Mouse (Mus musculus) CD8-positive naive resting alpha-beta T cell, adult 2 months (primary cell): Measurements from ENCODE around the gene Sec14l5.
A peak's percentile ranks its signal among the peaks of the same experiment; 100 is the strongest.

ENCODE experiments used
- DNase-seq, 2 experiments: peaks; one replicate each; pipeline ENCODE4 v3.0.0; 2022; ENCODE audit warnings: low read depth in 2 of 2, low spot score in 2 of 2

Sec14l5 gene

DNA sequence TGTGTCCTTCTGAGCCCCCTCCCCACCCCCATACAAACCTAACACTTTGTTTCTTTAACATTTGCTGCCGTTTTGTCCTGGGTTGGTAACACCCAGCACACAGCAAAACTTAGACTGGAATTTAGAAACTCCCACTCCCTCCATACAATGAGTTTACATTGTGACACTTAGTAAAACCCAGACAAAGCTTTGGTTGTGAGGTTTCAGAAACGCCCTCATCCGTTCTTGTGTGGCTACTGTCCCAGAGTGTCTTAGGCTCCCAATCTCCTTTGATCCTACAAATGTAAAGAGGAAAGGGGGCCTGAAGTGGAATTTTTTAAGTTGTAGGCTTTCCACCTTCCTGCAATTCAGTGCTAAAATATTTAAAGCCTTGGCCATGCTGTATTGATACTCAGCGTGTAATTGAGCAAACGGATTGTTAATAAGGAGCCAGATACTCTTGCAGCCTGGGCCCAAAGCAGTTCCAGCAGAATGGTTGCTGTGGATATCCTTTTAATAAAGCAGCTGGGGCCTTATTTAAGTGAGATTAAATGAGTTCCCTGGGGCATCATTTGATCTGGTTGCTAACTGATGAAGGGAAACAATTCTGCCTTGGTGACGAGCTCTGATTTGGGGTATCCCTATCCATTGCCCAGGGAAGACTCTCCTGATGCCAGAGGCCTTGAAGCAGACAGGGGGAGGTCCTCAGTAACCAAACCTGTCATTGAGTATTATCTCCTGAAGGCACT is 6.6 kb downstream of the Sec14l5 start:
- DNase-seq = no peak

DNA sequence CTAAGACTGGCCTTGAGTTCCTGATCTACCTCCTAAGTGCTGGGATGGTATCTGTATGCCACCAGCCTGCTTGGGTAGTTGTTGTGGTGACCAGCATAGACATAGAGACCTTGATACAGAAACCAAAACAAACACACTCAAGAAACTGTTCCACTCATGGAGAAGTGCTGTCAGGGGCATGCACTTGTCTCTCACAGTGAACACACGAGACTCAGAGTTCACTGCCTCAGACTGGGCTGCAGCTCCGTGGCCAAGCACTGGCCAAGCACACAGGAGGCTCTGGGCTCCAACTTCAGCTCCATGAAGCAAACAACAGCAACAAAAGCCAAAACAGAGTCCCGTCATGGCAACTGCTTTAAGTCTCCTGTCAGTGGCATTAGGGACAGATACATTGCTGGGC is 8.1 kb downstream of the Sec14l5 start:
- DNase-seq = no peak

DNA sequence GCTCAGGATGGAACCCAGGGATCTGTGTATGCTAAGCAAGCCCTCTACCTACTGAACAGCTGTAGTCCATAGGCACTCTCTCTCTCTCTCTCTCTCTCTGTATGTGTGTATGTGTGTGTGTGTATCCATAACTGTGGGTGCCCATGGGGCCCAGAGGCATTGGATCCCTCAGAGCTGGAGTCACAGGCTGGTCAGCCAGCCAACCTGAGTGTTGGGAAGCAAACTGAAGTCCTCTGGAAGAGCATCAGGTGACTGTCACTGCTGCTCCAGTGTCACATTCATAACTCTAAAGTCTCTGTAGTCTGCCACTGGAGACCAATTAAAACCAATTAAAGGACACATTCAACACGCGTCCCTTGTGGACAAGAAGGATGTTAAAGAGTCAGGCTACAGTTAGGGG is 9.6 kb downstream of the Sec14l5 start:
- DNase-seq = no peak

DNA sequence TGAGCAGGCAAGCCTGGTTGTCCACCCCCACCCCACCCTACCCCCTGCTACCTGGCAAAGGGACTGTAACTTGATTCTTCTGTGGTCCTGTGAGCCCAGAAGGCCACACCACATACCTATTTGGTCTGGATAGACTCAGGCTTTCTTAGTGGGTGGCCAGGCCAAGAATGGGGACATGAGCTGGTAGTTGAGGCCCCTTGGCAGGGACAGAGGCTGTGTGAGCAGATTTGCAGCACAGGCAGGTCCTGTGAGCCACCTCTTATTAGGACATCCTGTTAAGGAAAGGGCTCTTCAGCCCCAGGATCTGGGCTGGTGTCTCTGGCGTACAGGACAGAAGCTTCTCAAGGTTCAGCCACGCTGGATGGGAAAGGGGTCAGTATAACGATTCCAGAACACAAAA is 10.2 kb downstream of the Sec14l5 start:
- DNase-seq = no peak

DNA sequence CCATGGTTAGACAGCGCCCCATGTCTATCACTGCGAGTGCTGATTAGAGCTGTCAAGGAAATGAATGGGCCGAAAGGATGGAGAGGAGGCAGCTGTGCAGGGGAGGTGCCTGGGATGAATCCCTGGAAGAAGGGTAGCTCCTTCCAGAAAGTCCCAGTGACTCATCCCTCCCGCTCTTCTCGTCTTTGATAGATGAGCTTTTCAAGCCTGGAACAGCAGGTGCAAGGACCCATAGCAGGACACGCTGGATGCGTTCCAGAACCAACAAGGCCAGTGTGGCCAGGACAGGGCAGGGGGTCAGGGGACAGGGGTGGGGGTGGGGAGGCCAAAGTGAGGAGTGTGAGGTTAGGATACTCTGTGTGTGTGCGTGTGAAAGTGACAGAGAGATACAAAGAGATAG is 12.3 kb downstream of the Sec14l5 start:
- no peak for DNase-seq

DNA sequence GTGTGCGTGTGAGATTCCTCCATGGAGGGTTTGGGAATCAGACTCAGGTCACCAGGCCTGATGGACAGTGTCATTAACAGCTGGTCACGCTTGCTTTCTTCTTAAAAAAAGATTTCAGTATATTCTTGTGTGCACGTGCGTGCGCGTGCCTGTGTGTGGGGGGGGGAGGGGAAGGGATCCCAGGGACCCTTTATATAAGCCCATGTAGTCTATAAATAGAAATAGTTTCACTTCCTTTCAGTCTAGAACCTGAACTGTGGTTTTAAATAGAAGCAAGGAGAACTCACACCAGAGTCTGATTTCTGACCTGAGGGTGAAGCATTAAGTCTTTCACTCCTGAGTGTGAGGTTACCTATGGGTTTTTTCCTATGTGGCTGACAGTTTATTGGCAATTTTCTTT is 17.4 kb downstream of the Sec14l5 start:
- DNase-seq = no peak

DNA sequence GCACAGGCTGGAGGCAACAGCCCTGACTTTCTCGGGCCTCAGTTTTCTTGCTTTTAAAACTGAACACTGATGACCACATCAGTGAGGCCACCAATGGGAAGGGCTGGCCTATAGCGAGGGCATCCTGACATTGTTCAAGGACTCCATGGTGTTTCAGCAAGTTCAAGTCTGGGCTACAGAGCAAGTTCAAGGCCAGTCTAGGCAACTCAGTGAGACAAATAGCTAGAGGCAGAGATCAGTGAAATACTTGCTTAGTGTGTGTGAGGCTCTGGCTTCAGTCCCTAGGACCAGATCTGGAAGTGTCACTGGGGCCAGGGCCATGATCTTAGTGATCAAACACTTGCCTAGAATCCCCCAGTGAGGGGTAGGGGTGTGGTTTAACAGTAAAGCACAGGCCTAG is 21.1 kb downstream of the Sec14l5 start:
- no peak for DNase-seq

DNA sequence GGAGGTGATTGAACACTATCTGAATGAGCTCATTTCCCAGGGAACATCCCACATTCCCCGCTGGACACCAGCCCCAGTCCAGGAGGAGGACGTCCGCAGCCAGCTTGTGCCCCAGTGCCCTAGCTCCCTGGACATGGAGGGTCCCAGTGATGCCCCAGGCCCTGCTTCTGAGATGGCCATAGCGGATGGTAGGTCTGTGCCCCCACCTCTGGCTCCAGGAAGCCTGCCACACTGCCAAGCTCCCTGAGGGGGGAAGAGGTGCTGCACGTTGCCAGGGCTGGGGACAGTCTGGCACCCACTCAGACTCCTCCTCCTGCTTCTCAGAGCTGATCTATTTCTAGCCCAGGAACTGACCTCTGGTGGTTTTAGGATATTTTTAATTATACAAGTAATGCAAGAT is 21.9 kb downstream of the Sec14l5 start:
- no peak for DNase-seq

DNA sequence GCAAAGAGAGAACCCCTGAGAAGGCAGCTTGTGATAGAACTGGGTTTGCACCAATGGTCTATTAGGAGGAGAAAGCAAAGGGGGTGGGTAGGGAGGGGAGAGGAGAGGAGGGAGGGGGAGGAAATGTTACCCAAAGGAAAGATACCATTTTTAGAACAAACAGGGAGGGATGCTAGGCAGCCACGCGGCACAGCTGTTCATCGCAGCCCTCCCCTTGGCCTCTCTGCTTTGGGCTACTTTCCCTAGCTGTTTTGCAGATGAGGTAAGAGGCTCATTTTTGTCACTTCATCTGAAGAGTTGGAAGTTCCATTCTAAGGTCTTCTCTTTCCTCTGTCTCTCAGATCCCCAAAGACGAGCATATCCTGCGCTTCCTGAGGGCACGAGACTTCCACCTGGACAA is 25.7 kb downstream of the Sec14l5 start:
- no peak for DNase-seq

DNA sequence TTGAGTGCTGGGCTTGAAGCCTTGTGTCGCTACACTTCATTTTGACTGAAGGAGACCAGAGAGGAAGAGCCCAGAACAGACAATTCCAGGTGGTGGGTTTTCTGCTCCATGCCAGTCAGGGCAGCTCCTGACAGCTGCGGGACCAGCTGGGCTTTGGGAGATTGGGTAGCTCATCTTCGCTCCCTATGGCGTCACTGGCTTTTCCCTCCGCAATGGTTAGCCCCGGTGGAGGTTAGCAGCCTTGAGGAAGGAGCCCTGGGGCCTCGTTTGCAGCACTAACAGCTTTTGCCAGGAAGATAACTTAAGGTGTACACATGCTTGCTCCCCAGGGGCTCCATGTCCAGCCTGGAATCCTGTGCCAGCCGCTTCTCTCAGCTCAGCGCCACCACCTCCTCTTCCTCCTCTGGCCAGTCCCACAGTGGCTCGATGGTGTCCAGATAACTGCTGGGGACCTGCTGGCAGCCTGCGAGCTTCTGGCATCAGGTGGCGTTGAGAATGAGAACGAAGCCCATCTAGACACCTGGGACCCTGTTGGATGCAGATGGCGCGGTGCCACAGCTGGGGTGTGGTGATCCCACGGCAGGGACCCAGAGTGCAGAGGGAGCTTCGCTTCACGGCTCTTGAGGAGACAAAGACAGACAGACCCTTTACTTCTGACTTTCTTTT is 36.5 kb downstream of the Sec14l5 start:
- DNase-seq = no peak

DNA sequence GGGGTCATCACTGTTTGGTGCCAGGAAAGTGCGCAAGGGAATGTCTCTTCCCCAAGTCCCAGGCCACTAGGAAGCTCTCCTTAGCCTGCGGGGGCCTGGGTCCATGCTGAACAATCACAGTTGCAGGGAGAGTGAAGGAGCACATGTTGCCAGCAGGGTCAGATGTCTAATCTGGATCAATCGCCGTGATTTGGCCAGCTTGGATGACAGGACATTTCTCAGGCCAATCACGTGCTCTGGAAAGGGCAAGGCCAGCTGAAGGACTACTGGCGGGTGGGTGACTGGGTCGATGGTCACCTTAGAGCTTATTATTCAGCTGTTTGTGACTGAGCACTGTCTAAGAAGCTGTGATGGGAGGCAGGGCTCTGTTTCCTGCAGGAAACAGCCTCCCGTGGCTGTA is 37.2 kb downstream of the Sec14l5 start:
- no peak for DNase-seq

DNA sequence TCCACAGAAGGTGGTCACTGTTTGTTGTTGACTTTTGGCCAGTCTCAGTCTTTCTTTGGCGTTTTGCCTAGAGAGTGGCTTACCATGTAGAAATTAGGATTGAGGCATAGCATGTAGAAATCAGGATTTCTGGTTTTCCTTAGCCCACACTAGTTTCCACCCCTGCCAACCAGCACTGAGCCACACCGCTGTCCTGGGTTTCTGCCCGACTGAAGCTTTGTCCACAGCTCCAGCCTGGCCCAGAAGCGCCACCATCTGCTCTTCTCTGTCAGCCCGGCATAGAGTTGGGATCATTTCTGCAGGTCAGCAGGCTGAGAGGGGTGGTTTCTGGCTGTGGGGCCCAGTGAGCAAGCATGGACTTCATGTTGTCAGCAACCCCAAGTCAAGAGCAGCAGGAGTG is 38.0 kb downstream of the Sec14l5 start:
- no peak for DNase-seq

DNA sequence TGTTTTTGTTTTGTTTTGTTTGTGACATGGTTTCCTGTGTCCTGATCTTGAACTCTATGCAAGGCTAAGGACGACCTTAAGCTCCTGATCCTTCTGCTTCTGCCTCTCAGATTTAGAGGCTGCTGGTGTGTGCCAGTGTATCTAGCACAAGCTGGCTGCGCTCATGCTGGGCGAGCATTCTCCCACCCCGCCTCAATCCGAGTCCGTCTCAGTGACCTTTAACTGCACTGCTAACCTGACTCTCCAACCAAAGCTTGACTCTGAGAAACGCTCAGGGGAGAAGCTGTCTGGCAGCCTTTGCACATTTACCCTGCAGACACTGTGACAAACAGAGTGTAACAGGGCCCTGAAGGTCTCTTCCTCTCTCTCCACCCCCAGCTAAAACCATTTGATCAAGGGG is 38.8 kb downstream of the Sec14l5 start:
- no peak for DNase-seq

DNA sequence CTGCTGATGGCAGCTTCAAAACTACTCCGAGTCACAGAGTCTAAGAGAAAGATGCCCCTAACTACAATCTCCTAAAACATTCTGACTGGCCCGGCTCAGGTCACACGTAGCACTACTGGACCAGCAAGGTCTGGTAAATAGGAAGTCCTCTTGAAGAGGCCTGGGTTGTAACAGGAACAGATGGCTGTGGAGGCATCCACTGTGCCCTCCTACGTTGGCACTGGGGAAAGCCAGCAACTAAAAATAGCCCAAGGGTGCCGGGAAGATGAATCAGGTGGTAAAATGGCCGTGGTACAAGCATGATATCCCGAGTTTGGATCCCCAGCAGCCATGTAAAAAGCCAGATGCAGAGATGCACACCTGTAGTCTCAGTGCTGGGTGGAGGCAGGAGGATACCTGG is 39.3 kb downstream of the Sec14l5 start:
- no peak for DNase-seq

DNA sequence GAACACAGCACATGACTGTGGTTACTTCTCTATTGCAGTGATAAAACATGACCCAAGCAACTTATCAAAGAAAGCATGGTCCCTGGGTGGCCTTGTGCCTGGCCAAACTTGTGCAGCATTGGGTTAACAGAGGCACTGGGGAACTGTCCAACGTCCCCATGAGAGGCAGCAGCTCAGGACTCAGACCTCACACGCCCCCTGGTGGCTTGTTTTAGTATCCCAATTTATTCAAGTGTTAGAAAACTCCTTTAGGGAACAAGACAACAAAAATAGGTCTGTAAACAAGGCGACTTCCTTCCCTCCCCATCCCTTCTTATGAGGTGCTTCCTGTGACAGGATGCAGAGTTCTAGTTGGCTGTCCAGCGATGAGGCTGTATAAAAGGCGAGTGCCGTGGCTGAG is 48.2 kb downstream of the Sec14l5 start:
- peak; percentile 23 to 25 for DNase-seq

DNA sequence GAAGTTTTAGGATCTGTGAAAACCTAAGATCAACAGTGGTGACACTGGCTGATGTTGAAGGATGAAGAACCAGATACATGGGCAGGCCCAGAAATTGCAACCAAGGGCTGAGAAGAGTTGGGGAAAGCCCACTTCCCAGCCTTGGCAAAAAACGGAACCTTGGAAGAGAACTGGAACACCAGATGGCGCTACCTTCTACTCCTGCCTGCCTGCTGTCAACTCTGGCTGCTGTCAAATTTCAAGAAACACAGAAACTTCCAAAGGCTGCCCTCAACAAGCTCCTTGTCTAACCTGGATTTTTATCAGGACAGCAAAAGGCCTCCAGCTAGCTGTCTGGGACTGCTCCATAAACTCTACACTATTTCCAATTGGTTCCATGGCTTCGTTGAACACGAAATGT is 55.8 kb downstream of the Sec14l5 start:
- DNase-seq = peak in 1 of 2 experiments; percentile 24

DNA sequence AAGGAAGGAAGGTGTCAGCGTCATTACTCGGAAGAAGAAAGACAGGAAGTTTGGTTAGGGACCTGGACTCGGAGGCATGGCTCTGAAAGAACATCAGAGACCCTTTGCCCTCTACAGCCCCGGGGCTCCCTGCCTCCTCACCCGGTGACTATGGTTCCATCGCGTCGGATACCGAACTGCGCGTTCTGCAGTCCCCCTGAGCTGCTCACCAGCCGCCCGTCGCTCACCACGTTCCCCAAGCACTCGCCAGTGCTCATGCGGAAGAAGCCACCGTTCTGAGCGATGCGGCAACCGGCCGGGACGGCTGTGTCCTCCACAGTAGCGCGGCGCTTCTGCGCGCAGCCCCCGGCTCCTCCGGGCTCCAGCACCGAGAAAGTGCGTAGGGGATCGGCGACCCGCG is 56.3 kb downstream of the Sec14l5 start:
- peak in 1 of 2 experiments; percentile 19 for DNase-seq

DNA sequence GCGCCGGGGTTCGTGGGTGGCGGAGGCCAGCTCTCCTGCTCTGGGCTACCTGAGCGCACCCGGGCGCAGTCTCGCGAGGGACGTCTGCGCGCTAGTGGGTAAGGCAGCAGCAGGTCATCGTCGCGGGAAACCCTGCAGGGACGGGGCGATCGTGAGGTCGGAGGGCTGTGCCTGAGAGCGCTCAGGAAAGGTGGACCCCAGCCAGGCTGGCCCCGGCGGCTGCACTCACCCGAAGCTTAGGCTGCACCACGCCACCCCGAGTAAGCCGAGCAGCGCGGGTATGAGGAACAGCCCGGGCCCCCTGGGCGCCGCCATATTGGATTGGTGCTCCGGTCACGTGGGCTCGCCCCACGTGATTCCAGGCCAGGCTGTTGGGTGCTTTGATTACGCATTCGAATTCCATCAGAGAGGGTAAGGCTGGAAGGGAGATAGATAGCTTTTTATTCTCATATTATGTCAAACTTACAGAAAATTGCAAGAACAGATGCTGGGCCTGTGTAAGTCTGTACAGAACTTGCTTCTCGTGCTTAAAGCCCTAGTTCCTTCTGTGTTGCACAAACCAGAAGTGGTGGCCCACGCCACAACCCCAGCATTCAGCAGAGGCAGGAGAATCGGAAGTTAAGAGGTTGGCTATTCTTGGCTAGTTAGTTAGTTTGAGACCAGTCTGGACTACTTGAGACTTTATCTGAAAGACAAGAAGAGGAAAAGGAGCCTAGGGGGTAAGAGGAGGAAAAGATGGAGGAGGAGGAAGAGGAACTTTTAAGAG is 56.9 kb downstream of the Sec14l5 start, which contains the start of gene Nagpa:
Nagpa (minus strand) TSS at position 345 of the 766 bp plus-strand sequence.
- peak; percentile 62 to 69 for DNase-seq

DNA sequence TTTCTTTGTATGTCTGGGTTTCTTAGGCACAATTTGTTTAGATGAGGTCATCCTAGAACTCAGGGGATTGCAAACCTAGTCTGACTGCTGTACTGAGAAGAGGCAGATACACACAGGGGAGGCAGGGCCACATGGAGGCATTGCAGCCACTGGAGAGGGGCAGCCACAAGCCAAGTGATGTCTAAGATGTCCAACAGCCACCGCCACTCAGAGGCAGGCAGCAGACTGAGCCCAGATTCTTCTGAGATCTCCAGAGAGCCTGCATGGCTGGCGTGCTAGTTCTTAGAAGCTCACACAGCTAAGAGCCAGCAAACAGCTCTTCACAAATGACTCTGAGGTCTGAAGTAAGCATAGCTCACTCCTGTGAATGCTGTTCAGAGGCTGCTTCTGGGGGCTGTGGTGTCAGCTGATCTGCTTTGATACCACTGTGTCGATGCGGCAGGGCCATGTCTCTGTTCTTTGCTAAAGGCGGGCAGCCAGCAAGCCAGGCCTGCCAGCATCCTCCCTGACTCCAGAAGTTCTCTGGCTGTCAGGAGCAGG is 58.6 kb downstream of the Sec14l5 start:
- no peak for DNase-seq

DNA sequence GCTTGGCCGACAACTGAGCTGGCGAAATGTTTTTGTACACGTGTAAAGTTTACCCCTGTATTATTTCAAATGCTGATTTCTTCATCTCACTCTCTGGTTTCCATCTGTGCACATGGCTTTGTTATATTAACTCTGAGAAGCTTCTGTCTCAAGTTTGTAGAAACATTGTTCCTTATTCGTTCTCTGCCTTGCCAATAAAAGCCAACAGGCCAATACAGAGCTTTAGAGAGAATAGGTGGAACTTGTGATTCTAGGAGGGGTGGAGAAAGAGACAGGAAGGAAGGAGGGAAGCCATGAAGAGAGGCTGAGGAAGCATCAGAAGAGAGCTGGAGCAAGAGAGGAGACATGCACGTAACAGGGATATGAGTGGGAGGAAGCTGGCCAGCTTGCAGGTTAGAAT is 59.1 kb downstream of the Sec14l5 start:
- no peak for DNase-seq

DNA sequence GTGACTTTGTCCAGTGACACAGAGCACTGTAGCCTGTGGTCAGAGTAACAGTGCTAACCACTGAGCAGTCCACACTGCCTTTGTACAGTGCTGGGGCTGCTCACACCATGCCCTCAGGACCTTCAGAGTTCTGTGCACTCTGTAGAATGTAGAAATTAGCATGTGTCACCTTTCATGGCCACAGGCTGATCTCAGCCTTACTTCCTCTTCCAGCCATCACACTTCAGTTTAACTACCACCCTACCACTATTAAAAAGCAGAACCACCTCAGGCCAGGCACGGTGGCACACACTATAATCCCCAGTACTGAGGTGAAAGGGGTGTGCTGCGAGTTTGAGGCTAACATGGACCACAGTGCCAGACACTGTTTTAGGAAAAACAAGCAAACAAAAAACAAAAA is 63.5 kb downstream of the Sec14l5 start:
- no peak for DNase-seq

DNA sequence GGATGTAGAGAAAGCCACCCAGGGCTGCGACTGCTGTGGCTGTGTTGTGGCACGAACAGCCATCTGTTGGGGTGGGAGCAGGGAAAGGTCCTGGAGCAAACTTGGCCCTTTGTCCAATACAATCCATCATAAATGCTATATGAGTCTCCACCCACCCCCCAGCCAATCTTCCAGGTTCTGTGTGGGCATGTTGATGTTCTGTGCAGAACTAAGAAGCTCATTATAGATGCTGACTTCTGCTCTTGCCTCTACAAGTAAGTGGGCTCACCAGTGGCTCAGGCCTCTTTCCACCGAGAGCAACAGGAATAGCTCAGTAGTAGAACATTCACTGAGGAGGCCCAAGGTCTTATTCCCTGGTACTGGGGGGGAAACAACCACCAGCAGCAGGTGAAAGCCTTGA is 65.2 kb downstream of the Sec14l5 start:
- no peak for DNase-seq
